Comparison of ENCODE assay signal across 18 mouse cellular contexts in the genomic region with DNA sequence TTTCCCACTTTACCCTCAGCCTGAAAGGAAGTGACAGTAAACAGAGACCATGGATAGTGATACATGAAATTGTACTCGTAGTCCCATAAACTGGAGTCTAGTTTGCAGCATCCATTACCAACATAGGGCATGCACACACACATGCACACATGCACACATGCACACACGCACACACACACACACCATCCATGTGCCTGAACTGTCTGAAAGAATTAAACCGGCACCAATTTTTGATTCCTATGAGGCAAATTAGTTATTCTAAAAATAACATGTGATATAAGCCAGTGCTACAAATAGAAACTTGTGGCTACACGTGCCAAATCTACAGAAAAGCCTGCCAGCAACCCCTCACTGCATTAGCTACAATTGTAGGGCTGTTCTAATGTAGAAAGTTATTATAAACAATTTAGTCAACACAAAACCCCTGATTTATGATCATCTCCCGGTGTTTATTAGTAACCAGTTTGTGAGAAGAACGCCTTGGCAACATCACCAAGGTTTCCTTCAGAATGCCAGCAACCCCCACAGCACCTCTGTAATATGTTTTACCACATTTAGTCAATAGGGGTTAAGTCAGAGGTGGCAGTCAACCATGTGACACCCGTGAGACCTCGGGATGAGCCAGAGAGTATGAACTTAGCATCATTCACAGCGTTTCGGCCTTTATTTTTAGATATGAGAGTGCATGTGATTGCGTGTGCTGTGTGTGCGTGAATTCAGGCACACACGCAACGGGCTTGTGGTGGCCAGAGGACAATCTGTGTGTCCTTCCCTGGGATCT. TPM values are rescaled to one million over a fixed set of nuclear protein-coding genes. Genes with fewer than 3 reads are reported as not detected.
DNase-seq lines count a peak whose midpoint lies in the region; ATAC-seq and TF ChIP-seq lines count a peak whose summit lies in the region.
"Had no signal": no experiment of that assay in that cellular context is flagged by ENCODE, and none has a peak within 500 bp of the region (broad histone marks: within the 10 kb centered on the region; RNA-seq: fewer than 3 reads in every experiment).

No protein-coding gene starts in this region.

- no peak overlapping the region for H3K4me2 ChIP-seq in intestine, embryonic 15.5 days (replicated peaks)
- no peak overlapping the region for H3K4me2 ChIP-seq in intestine, postnatal 0 days (replicated peaks; ENCODE audit: low read depth)
- no peak overlapping the region for H3K4me2 ChIP-seq in heart, embryonic 13.5 days
- H3K4me2 ChIP-seq in hindbrain, postnatal 0 days (ENCODE audit: low read depth, low read length): no peak overlapping the region
- H3K4me2 ChIP-seq: embryonic facial prominence, embryonic 13.5 days; forebrain, embryonic 12.5 days; hindbrain, embryonic 13.5 days; liver, embryonic 12.5 days; neural tube, embryonic 12.5 days had no signal

- peak overlapping the region; percentile 44 for H3K27ac ChIP-seq in intestine, embryonic 15.5 days
- no peak overlapping the region for H3K27ac ChIP-seq in intestine, postnatal 0 days (ENCODE audit: low read depth, low read length)
- peak overlapping the region; percentile 93 for H3K27ac ChIP-seq in brown adipose tissue, adult 24 weeks (replicated peaks; ENCODE audit: low read depth, low read length)
- H3K27ac ChIP-seq in heart, embryonic 13.5 days (replicated peaks): peak overlapping the region; percentile 37
- no peak overlapping the region for H3K27ac ChIP-seq in hindbrain, postnatal 0 days
- H3K27ac ChIP-seq: embryonic facial prominence, embryonic 13.5 days; forebrain, embryonic 12.5 days; hindbrain, embryonic 13.5 days; liver, embryonic 12.5 days; neural tube, embryonic 12.5 days had no signal

- no peak overlapping the region for H3K4me3 ChIP-seq in intestine, embryonic 15.5 days (replicated peaks)
- H3K4me3 ChIP-seq in intestine, postnatal 0 days (ENCODE audit: low read depth, low read length): no peak overlapping the region
- no peak overlapping the region for H3K4me3 ChIP-seq in brown adipose tissue, adult 24 weeks (ENCODE audit: insufficient read depth, low read depth, low read length)
- no peak overlapping the region for H3K4me3 ChIP-seq in heart, embryonic 13.5 days
- no peak overlapping the region for H3K4me3 ChIP-seq in hindbrain, postnatal 0 days (ENCODE audit: low read length)
- H3K4me3 ChIP-seq: embryonic facial prominence, embryonic 13.5 days; forebrain, embryonic 12.5 days; hindbrain, embryonic 13.5 days; liver, embryonic 12.5 days; neural tube, embryonic 12.5 days had no signal

- WGBS in intestine, embryonic 15.5 days: 62% methylated on average over 14 of the region's 14 CpGs
- WGBS in intestine, postnatal 0 days: 68% methylated on average over 14 of the region's 14 CpGs
- 78% methylated on average over 14 of the region's 14 CpGs for WGBS in heart, embryonic 13.5 days
- 86% methylated on average over 14 of the region's 14 CpGs for WGBS in hindbrain, postnatal 0 days

- H3K36me3 ChIP-seq in intestine, embryonic 15.5 days: no peaks in the 10 kb centered on the region
- H3K36me3 ChIP-seq in intestine, postnatal 0 days (ENCODE audit: control insufficient read depth, insufficient read depth): peaks cover 36% of the 10 kb centered on the region
- peaks cover 48% of the 10 kb centered on the region for H3K36me3 ChIP-seq in heart, embryonic 13.5 days
- H3K36me3 ChIP-seq in hindbrain, postnatal 0 days (ENCODE audit: insufficient read depth, low read length): no peaks in the 10 kb centered on the region

- H3K27me3 ChIP-seq in intestine, embryonic 15.5 days (replicated peaks): no peaks in the 10 kb centered on the region
- no peaks in the 10 kb centered on the region for H3K27me3 ChIP-seq in intestine, postnatal 0 days (replicated peaks; ENCODE audit: control insufficient read depth, insufficient read depth, low read length)
- no peaks in the 10 kb centered on the region for H3K27me3 ChIP-seq in heart, embryonic 13.5 days (replicated peaks)
- no peaks in the 10 kb centered on the region for H3K27me3 ChIP-seq in hindbrain, postnatal 0 days (ENCODE audit: insufficient read depth, low read length)
- H3K27me3 ChIP-seq: embryonic facial prominence, embryonic 13.5 days; forebrain, embryonic 12.5 days; hindbrain, embryonic 13.5 days; liver, embryonic 12.5 days; neural tube, embryonic 12.5 days had no signal

- peaks cover 3% of the 10 kb centered on the region; the same call in 1 of the 2 replicates for H3K4me1 ChIP-seq in intestine, embryonic 15.5 days (replicated peaks)
- no peaks in the 10 kb centered on the region; the same call in 1 of the 2 replicates for H3K4me1 ChIP-seq in intestine, postnatal 0 days (replicated peaks; ENCODE audit: control insufficient read depth, insufficient read depth, low read length)
- H3K4me1 ChIP-seq in brown adipose tissue, adult 24 weeks (ENCODE audit: control insufficient read depth, insufficient read depth, insufficient read length, low read length): peaks cover 5% of the 10 kb centered on the region
- peaks cover 15% of the 10 kb centered on the region for H3K4me1 ChIP-seq in heart, embryonic 13.5 days
- H3K4me1 ChIP-seq in hindbrain, postnatal 0 days (ENCODE audit: insufficient read depth, low read length): no peaks in the 10 kb centered on the region
- H3K4me1 ChIP-seq: embryonic facial prominence, embryonic 13.5 days; forebrain, embryonic 12.5 days; hindbrain, embryonic 13.5 days; liver, embryonic 12.5 days; neural tube, embryonic 12.5 days had no signal

- ATAC-seq in intestine, embryonic 15.5 days: peak; percentile 41; the same call in 1 of the 2 replicates
- ATAC-seq in intestine, postnatal 0 days: no peak
- ATAC-seq in heart, embryonic 13.5 days (ENCODE audit: extremely low read depth, insufficient number of reproducible peaks, low FRiP score, low TSS enrichment): no peak
- ATAC-seq in hindbrain, postnatal 0 days: no peak
- no peak for ATAC-seq in megakaryocyte-erythroid progenitor cell, adult 5-6 weeks (replicated peaks; ENCODE audit: low FRiP score, low TSS enrichment, poor library complexity, severe bottlenecking)
- ATAC-seq: CD4-positive, CD25-positive, alpha-beta regulatory T cell, adult 4 months; liver, embryonic 12.5 days had no signal

- H3K9ac ChIP-seq in intestine, embryonic 15.5 days: no peak overlapping the region
- H3K9ac ChIP-seq in intestine, postnatal 0 days (ENCODE audit: low read depth, low read length): no peak overlapping the region
- H3K9ac ChIP-seq in heart, embryonic 13.5 days: peak overlapping the region; percentile 4; the same call in 1 of the 2 replicates
- no peak overlapping the region for H3K9ac ChIP-seq in hindbrain, postnatal 0 days (replicated peaks; ENCODE audit: low read length)
- H3K9ac ChIP-seq: embryonic facial prominence, embryonic 13.5 days; forebrain, embryonic 12.5 days; hindbrain, embryonic 13.5 days; liver, embryonic 12.5 days; neural tube, embryonic 12.5 days had no signal

- no peaks in the 10 kb centered on the region for H3K9me3 ChIP-seq in intestine, embryonic 15.5 days
- H3K9me3 ChIP-seq in intestine, postnatal 0 days (ENCODE audit: control insufficient read depth): no peaks in the 10 kb centered on the region
- H3K9me3 ChIP-seq in heart, embryonic 13.5 days: no peaks in the 10 kb centered on the region
- H3K9me3 ChIP-seq in hindbrain, postnatal 0 days (ENCODE audit: low read length): no peaks in the 10 kb centered on the region
- H3K9me3 ChIP-seq: embryonic facial prominence, embryonic 13.5 days; forebrain, embryonic 12.5 days; hindbrain, embryonic 13.5 days; liver, embryonic 12.5 days; neural tube, embryonic 12.5 days had no signal

- no peak for TF ChIP-seq CTCF in intestine, postnatal 0 days (IDR thresholded peaks at IDR 0.05; ENCODE audit: low read depth)
- no peak for TF ChIP-seq CTCF in hindbrain, postnatal 0 days (IDR thresholded peaks at IDR 0.05; ENCODE audit: low read depth)

- DNase-seq in lung, postnatal 4 days: peak; percentile 42 to 58
- no peak for DNase-seq in hindbrain, postnatal 0 days (ENCODE audit: low spot score)
- DNase-seq: adrenal gland, postnatal 10 days; cerebellum, adult 2 months; gastrocnemius, postnatal 14 days; kidney, adult 8-10 months; right cerebral cortex, postnatal 25 days had no signal

RNA-seq across cellular contexts. Expression of a gene that starts 14.5 kb away (rescaled TPM):
- polyA plus RNA-seq in intestine, embryonic 15.5 days (2015; fragmentation: Nextera tagmentation; extraction: Ambion mirVana): 22.4 and 25.1 TPM in 2 replicates
- polyA plus RNA-seq in intestine, postnatal 0 days (2015; fragmentation: Nextera tagmentation; extraction: Ambion mirVana): 11.5 and 13.8 TPM in 2 replicates
- polyA plus RNA-seq in brown adipose tissue, adult 24 weeks (2012; ENCODE audit: insufficient read depth, insufficient read length, missing spikeins): 5.2 and 5.5 TPM in 2 replicates
- 11.2 and 12.1 TPM in 2 replicates for polyA plus RNA-seq in heart, embryonic 13.5 days (2015; fragmentation: Nextera tagmentation; extraction: Ambion mirVana)
- 6.0 and 6.6 TPM in 2 replicates for total RNA-seq in hindbrain, postnatal 0 days (2014; rRNA removed)
- polyA plus RNA-seq in hindbrain, postnatal 0 days (2015; fragmentation: Nextera tagmentation; extraction: Ambion mirVana): 11.6 and 12.1 TPM in 2 replicates
- total RNA-seq in megakaryocyte-erythroid progenitor cell, adult 5-6 weeks (2014; fragmentation: Nextera tagmentation): 27.8 and 52.0 TPM in 2 replicates
- total RNA-seq in megakaryocyte-erythroid progenitor cell, adult 5-6 weeks (2017): 19.5 and 32.9 TPM in 2 replicates

RNA-seq across cellular contexts. Expression of a gene that starts 14.6 kb away (rescaled TPM):
- polyA plus RNA-seq in intestine, embryonic 15.5 days (2015; fragmentation: Nextera tagmentation; extraction: Ambion mirVana): 14.1 and 15.9 TPM in 2 replicates
- 8.3 and 8.8 TPM in 2 replicates for polyA plus RNA-seq in intestine, postnatal 0 days (2015; fragmentation: Nextera tagmentation; extraction: Ambion mirVana)
- 9.3 and 9.9 TPM in 2 replicates for polyA plus RNA-seq in brown adipose tissue, adult 24 weeks (2012; ENCODE audit: insufficient read depth, insufficient read length, missing spikeins)
- 12.5 and 12.8 TPM in 2 replicates for polyA plus RNA-seq in heart, embryonic 13.5 days (2015; fragmentation: Nextera tagmentation; extraction: Ambion mirVana)
- 11.5 and 11.7 TPM in 2 replicates for total RNA-seq in hindbrain, postnatal 0 days (2014; rRNA removed)
- 7.7 and 7.9 TPM in 2 replicates for polyA plus RNA-seq in hindbrain, postnatal 0 days (2015; fragmentation: Nextera tagmentation; extraction: Ambion mirVana)
- 15.5 and 19.5 TPM in 2 replicates for total RNA-seq in megakaryocyte-erythroid progenitor cell, adult 5-6 weeks (2014; fragmentation: Nextera tagmentation)
- total RNA-seq in megakaryocyte-erythroid progenitor cell, adult 5-6 weeks (2017): 18.3 and 20.2 TPM in 2 replicates

Comparison
In these comparisons a context has a peak if more than half of its experiments do, and no peak if none do; other contexts are left out.
1. H3K27ac ChIP-seq: peak in intestine, embryonic 15.5 days (single experiment), brown adipose tissue, adult 24 weeks (single experiment) and heart, embryonic 13.5 days (single experiment); none in intestine, postnatal 0 days (single experiment) and hindbrain, postnatal 0 days (single experiment).